Mouse (Mus musculus) midbrain, embryonic 11.5 days (tissue): ENCODE data around the gene Cby1. TPM values are rescaled to one million over a fixed set of nuclear protein-coding genes. Genes with fewer than 3 reads are reported as not detected.

Source experiments
- ATAC-seq: fragments of 200-750 bp; cut with Nextera tagmentation; 2 replicates; pipeline ENCODE4 v1.8.0; 2017; ENCODE audit warnings: moderate TSS enrichment, moderate library complexity; ENCODE audit not compliant: low FRiP score
- DNase-seq: peaks from one replicate; pipeline ENCODE4 v3.0.0; 2015; ENCODE audit warnings: low spot score; ENCODE audit errors: missing footprints
- H3K27ac ChIP-seq: fragments of 300-500 bp; sonication (generic); 2 replicates; pipeline ENCODE4 v1.5.1; 2014; ENCODE audit warnings: low read depth, low read length
- H3K27me3 ChIP-seq: fragments of 300-500 bp; sonication (generic); 2 replicates; pipeline ENCODE4 v1.6.1; 2014; ENCODE audit warnings: mild to moderate bottlenecking, low read length, moderate library complexity, mixed read lengths; ENCODE audit not compliant: control insufficient read depth, insufficient read depth
- H3K36me3 ChIP-seq: fragments of 300-500 bp; sonication (generic); 2 replicates; pipeline ENCODE4 v1.6.1; 2014; ENCODE audit warnings: mild to moderate bottlenecking, low read length, moderate library complexity, mixed read lengths; ENCODE audit not compliant: control insufficient read depth, insufficient read depth
- H3K4me1 ChIP-seq: fragments of 300-500 bp; sonication (generic); 2 replicates; pipeline ENCODE4 v1.6.1; 2014; ENCODE audit warnings: low read length; ENCODE audit not compliant: control insufficient read depth, insufficient read depth
- H3K4me2 ChIP-seq: fragments of 300-500 bp; sonication (generic); 2 replicates; pipeline ENCODE4 v1.6.1; 2014; ENCODE audit warnings: mild to moderate bottlenecking, moderate library complexity
- H3K4me3 ChIP-seq: fragments of 300-500 bp; sonication (generic); 2 replicates; pipeline ENCODE4 v1.5.1; 2014; ENCODE audit warnings: low read depth, low read length
- H3K9ac ChIP-seq: fragments of 300-500 bp; sonication (generic); 2 replicates; pipeline ENCODE4 v1.6.1; 2014; ENCODE audit warnings: low read length
- H3K9me3 ChIP-seq: fragments of 300-500 bp; sonication (generic); 2 replicates; pipeline ENCODE4 v1.6.1; 2016; ENCODE audit warnings: low read length; ENCODE audit not compliant: control insufficient read depth
- whole genome bisulfite sequencing: fragments of 180-500 bp; shearing (Covaris S2); extraction: QIAGEN DNeasy Blood & Tissue Kit; methylation state at CpG from one replicate; pipeline ENCODE4 v1.1.7; 2014; 5-methylcytosine and 5-hydroxymethylcytosine counted together
- polyA plus RNA-seq: library from polyadenylated mRNA; unstranded; fragments of >200 nt; fragmentation: Nextera tagmentation; extraction: Ambion mirVana; gene quantifications from 2 replicates; pipeline ENCODE4 v1.2.1, GENCODE M21; 2014

Cby1 gene
- polyA plus RNA-seq, 1 experiment from 2014 or later: 87.4 TPM

DNA sequence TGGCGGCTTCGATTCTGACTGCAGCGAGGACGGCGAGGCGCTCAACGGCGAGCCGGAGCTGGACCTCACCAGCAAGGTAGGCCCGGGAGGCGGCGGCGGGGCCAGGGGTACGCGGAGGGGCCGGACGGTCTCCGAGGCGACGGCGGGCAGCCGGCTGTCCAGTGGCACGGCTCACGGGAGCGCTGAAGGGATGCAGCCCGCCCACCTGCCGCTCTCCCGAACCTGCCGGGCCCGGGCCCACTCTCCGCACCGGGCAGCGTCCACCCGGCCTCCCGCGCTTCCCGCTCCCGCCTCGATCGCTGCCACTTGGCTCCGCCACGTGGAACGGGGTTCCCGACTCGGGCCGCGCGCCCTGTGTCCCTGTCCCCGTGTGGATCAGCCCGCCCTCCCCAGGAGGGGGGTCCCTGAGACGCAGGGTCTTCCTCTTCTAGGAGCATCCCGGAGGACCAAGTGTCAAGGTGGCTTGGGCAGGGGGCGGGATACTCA is 32.1 kb downstream of the Cby1 start:
- Histone ChIP-seq H3K4me1 (peaks cover 29% of the 10 kb centered on the region), H3K27ac (peak overlapping the region; percentile 82), H3K27me3 (no peaks in the 10 kb centered on the region), H3K4me3 (peak overlapping the region; percentile 95), H3K9ac (peak overlapping the region; percentile 91), H3K36me3 (peaks cover under 1% of the 10 kb centered on the region; the same call in 1 of the 2 replicates), H3K4me2 (peak overlapping the region; percentile 99), H3K9me3 (no peaks in the 10 kb centered on the region)
- peak; percentile 54 for ATAC-seq
- DNase-seq: no peak
- WGBS: under 1% methylated on average over 50 of the region's 53 CpGs

DNA sequence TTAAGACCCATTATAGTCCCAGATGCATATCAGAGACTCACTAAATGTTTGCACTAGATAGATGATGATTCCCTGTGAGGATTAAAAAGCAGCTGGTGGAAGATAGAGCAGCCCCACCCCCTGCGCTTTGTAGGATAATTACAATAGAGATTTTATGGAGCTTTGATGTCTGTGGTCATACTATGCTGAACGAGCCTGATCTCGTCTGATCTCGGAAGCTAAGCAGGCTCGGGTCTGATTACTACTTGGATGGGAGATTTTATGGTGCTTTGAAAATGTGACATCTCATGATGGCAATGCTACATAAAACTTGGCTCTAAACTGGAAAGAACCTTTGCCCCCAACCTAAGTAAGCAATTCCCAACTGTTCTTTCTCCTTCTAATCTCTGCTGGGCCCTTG is 33.3 kb downstream of the Cby1 start:
- Histone ChIP-seq H3K36me3 (peaks cover 3% of the 10 kb centered on the region; the same call in 1 of the 2 replicates), H3K4me1 (peaks cover 24% of the 10 kb centered on the region), H3K4me2 (0 out of 2 replicates have a peak overlapping the region, but pooled peaks have one; percentile 2), H3K27me3 (no peaks in the 10 kb centered on the region), H3K9me3 (no peaks in the 10 kb centered on the region), H3K27ac (no peak overlapping the region), H3K9ac (no peak overlapping the region), H3K4me3 (no peak overlapping the region)
- no peak for ATAC-seq
- no peak for DNase-seq
- WGBS: 83% methylated on average over 5 of the region's 5 CpGs

DNA sequence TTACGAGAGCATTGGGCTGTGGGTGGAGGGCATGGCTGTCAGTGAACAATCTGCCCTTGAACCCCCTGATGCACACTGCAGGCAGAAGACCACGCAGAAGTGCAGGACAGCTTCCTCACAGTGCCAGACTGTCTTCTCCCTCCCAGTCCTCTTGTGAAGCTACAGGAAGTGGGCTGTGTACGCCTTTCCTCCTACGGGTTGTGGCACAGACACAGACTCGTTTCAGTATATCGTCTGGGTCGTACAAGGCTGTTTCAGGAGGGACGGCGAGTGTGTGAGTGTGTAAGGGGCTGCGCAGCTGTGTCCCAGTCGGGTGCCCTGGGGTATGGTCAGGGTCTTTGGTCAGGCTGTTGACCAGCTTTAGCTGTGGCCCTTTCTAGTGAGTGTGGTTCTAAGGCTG is 34.7 kb downstream of the Cby1 start:
- Histone ChIP-seq H3K27me3 (no peaks in the 10 kb centered on the region), H3K27ac (no peak overlapping the region), H3K36me3 (peaks cover 3% of the 10 kb centered on the region; the same call in 1 of the 2 replicates), H3K4me1 (peaks cover 20% of the 10 kb centered on the region), H3K9ac (no peak overlapping the region), H3K4me2 (no peak overlapping the region), H3K4me3 (no peak overlapping the region), H3K9me3 (no peaks in the 10 kb centered on the region)
- no peak for DNase-seq
- no peak for ATAC-seq
- WGBS: 87% methylated on average over 11 of the region's 11 CpGs

DNA sequence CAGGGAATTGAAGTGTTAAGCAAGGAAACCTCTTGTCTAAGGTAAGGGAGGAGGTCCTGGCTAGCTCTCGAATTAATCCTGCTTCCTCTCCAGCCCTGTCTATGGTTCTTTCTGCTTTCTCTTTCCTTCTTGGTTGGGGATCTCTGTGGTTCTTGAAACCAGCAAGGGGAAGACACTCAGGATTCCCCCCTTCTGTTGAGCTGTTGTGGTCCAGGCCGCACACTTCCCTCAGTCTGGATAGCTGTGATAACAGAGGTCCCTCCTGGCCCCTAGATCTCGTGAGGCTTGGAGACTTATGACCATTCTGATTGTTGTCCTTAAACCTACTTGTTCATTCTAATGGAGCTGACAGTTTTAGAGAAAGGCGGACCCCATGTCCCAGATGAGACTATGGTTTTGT is 35.5 kb downstream of the Cby1 start:
- ATAC-seq (no peak), DNase-seq (no peak)
- H3K4me3 ChIP-seq: no peak overlapping the region
- H3K4me2 ChIP-seq: no peak overlapping the region
- no peak overlapping the region for H3K9ac ChIP-seq
- no peak overlapping the region for H3K27ac ChIP-seq
- H3K36me3 ChIP-seq: peaks cover 3% of the 10 kb centered on the region; the same call in 1 of the 2 replicates
- WGBS: 87% methylated on average over 4 of the region's 4 CpGs
- H3K4me1 ChIP-seq: peaks cover 20% of the 10 kb centered on the region
- no peaks in the 10 kb centered on the region for H3K9me3 ChIP-seq
- no peaks in the 10 kb centered on the region for H3K27me3 ChIP-seq

DNA sequence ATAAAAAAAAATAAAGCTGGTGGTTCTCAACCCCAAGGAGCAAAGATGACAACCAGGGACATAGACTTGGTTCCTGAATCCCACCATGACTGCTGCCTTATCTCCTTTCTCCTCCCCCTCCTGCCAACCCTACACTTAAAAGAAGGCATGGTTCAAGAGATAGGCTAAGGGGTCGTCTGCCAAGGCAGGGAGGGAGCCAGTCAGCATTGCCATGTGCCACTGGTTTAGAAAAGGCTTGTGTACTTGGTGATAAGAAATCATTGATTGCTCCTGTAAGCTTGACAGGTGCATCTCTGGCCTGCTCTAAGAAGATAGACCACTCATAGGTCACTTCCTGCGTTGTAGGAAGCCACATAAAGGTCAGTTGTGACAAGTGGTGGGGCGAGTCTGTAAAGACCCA is 36.5 kb downstream of the Cby1 start:
- no peak overlapping the region for H3K27ac ChIP-seq
- no peak overlapping the region for H3K4me3 ChIP-seq
- no peak overlapping the region for H3K4me2 ChIP-seq
- WGBS: 73% methylated on average over 3 of the region's 3 CpGs
- DNase-seq: no peak
- no peak overlapping the region for H3K9ac ChIP-seq
- no peaks in the 10 kb centered on the region for H3K9me3 ChIP-seq
- H3K4me1 ChIP-seq: peaks cover 14% of the 10 kb centered on the region
- H3K36me3 ChIP-seq: peaks cover 3% of the 10 kb centered on the region; the same call in 1 of the 2 replicates
- no peak for ATAC-seq
- no peaks in the 10 kb centered on the region for H3K27me3 ChIP-seq

DNA sequence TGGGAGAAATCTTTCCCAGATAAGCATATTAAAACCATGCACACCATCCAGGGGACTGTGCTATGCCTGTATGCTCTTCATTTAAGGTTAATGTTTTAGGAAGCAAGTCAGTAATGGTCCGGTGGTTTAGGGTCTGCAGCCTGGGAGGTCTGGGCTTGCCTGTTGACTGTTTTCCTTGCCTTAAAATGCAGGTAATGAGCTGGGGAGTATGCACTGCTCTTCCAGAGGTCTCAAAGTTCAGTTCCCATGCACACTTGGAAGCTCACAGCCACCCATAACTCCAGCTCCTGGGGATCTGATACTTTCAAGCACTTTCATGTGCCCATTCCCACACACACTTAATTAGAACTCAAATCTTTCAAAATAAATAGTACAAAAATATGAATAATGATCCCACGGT is 37.5 kb downstream of the Cby1 start:
- Histone ChIP-seq H3K4me2 (no peak overlapping the region), H3K9ac (no peak overlapping the region), H3K36me3 (peaks cover 3% of the 10 kb centered on the region; the same call in 1 of the 2 replicates), H3K4me3 (no peak overlapping the region), H3K27ac (no peak overlapping the region), H3K9me3 (no peaks in the 10 kb centered on the region), H3K27me3 (no peaks in the 10 kb centered on the region), H3K4me1 (peaks cover 12% of the 10 kb centered on the region)
- 98% methylated on average over 2 of the region's 2 CpGs for WGBS
- ATAC-seq (no peak), DNase-seq (no peak)

DNA sequence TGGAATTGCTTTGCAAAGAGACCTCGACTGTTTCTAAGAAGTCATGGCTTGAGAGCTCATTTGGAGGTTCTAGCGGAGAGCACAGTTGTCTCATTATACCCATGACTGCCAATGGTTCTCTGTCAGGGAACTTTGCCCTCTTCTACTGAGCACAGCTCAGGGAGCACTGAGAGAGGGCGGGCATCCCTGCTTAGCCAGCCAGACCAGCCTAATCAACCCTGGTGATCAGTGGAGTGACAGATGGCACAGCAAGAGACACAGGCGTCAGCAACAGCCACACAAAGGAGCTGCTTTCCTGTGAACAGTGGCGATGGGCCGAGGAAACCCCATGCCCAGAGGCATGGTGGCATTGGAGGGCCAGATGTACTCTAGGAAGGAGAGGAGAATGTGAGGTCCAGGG is 38.0 kb downstream of the Cby1 start:
- Histone ChIP-seq H3K4me1 (peaks cover 7% of the 10 kb centered on the region; the same call in 1 of the 2 replicates), H3K9ac (no peak overlapping the region), H3K27me3 (no peaks in the 10 kb centered on the region), H3K4me3 (no peak overlapping the region), H3K9me3 (no peaks in the 10 kb centered on the region), H3K36me3 (peaks cover 3% of the 10 kb centered on the region; the same call in 1 of the 2 replicates), H3K27ac (no peak overlapping the region), H3K4me2 (no peak overlapping the region)
- WGBS: 87% methylated on average over 6 of the region's 6 CpGs
- DNase-seq (no peak), ATAC-seq (no peak)

DNA sequence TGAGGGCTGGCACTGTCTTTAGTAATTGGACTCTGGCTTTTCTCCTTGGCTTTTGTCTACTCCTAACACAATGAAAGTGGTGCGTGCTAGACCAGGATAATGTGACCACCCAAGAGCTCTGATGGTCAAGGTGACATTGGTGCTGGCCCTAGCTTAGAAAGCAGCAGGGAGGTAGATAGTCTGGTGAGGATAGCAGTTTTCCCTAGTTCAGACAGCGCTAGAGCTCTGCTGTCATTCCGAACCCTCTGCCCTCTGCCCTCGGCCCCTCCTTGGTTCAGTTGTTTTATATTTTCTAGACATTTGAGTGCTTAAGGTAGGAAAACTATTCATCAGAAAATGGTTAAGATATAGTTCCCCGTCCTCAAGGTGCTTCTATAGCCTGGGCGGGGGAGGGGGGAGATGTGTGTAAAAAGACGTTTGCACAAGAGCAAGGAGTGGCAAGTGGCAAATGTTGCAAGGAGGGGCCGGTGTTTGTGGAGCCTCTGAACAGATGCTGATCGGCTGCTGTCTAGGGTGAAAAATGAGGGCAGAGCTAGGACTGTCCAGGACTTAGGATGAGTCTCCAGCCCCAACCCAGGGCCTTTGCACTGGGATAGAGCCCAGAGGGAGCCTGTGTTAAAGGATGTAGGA is 38.7 kb downstream of the Cby1 start:
- Histone ChIP-seq H3K27ac (no peak overlapping the region), H3K4me3 (no peak overlapping the region), H3K4me2 (no peak overlapping the region), H3K9ac (no peak overlapping the region), H3K36me3 (peaks cover 3% of the 10 kb centered on the region; the same call in 1 of the 2 replicates), H3K9me3 (no peaks in the 10 kb centered on the region), H3K27me3 (no peaks in the 10 kb centered on the region), H3K4me1 (peaks cover 2% of the 10 kb centered on the region; the same call in 1 of the 2 replicates)
- 83% methylated on average over 9 of the region's 9 CpGs for WGBS
- ATAC-seq: no peak
- no peak for DNase-seq

DNA sequence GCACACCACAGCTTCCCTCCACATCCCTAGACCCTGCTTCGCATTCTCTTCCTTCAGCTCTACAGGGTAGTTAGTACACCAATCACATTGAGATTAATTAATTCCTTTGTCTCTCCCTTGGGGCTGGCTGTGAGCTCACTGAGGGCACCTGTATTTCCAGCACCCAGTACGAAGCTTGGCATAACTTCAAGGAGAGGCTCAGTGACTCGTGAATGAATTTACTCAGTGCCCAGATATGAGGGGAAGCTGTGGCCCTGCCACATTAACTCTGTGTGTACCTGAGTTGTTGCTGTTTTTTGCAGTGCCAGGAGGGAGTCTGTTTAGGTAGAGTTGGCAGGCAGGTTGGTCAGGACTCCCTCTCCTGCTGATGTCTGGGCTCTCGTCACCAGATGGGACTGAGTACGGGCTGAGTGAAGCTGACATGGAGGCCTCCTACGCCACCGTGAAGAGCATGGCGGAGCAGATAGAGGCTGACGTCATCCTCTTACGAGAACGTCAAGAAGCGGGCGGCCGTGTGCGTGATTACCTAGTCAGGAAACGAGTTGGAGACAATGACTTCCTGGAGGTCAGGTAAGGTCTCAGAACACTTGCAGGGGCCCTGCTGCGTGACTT is 47.7 kb downstream of the Cby1 start:
- Histone ChIP-seq H3K36me3 (peaks cover 4% of the 10 kb centered on the region; the same call in 1 of the 2 replicates), H3K4me3 (no peak overlapping the region), H3K9ac (no peak overlapping the region), H3K27ac (no peak overlapping the region), H3K9me3 (no peaks in the 10 kb centered on the region), H3K27me3 (no peaks in the 10 kb centered on the region), H3K4me2 (no peak overlapping the region), H3K4me1 (no peaks in the 10 kb centered on the region)
- DNase-seq (no peak), ATAC-seq (no peak)
- WGBS: 93% methylated on average over 17 of the region's 17 CpGs
